16 mouse cellular contexts compared by ENCODE assay signal in genomic region chr16:30580765-30581164, GRCm38 (mm10).
"Had no signal": no experiment of that assay in that cellular context is flagged by ENCODE, and none has a peak within 500 bp of the region (broad histone marks: within the 10 kb centered on the region; RNA-seq: fewer than 3 reads in every experiment).

No protein-coding gene starts in this region.

- H3K4me2 ChIP-seq: neural tube, embryonic 13.5 days; neural tube, embryonic 15.5 days; stomach, embryonic 15.5 days had no signal

- H3K9ac ChIP-seq: neural tube, embryonic 13.5 days; neural tube, embryonic 15.5 days; stomach, embryonic 15.5 days had no signal

- H3K27me3 ChIP-seq: neural tube, embryonic 13.5 days; neural tube, embryonic 15.5 days; stomach, embryonic 15.5 days had no signal

- H3K9me3 ChIP-seq: neural tube, embryonic 13.5 days; neural tube, embryonic 15.5 days; stomach, embryonic 15.5 days had no signal

- DNase-seq: retina, postnatal 1 day; right cerebral cortex, adult 18-20 months; right cerebral cortex, postnatal 14 days; right cerebral cortex, postnatal 25 days; right cerebral cortex, postnatal 4 days; spleen, adult 18-20 months; thymus, adult 18-20 months; thymus, adult 2 months; thymus, postnatal 14 days; thymus, postnatal 25 days; thymus, postnatal 36 days; thymus, postnatal 4 days had no signal

- H3K4me3 ChIP-seq: neural tube, embryonic 13.5 days; neural tube, embryonic 15.5 days; stomach, embryonic 15.5 days had no signal

- H3K27ac ChIP-seq: neural tube, embryonic 13.5 days; neural tube, embryonic 15.5 days; stomach, embryonic 15.5 days; stomach, postnatal 0 days had no signal

- H3K4me1 ChIP-seq: stomach, embryonic 15.5 days had no signal
